Mouse (Mus musculus): Measurements from ENCODE around the gene Prp2. TPM values are rescaled to one million over a fixed set of nuclear protein-coding genes. Genes with fewer than 3 reads are reported as not detected.

The Prp2 gene
- not detected in 2 replicates for polyA plus RNA-seq (2015; fragmentation: Nextera tagmentation; extraction: Ambion mirVana)

GRCm38 (mm10) chr6:132595613-132596012 is at the start of gene Prp2:
Prp2 (plus strand) TSS chr6:132595913.

DNA sequence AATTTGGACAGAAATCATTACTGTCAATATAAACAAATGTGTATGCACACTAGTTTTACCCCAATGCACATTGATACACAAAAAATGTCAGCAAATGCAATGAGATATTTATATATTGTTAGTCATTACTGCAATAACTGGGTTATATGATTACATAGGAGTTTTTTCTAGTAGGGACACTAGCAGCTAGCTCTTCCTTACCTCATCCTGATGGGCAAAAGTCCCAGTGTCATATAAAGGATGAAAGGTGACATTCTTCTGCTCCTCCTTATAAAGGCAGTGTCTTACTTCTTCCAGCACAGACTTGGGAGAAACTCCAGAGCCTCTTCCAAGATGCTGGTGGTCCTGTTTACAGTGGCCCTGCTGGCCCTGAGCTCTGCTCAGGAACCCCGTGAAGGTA is 26.2 kb upstream of the Prp2 start, which contains the start of gene Prh1:
TSS of gene Prh1 (plus strand) at position 301 of the 400 bp plus-strand sequence.

Other genes with a start within 250 kb of the Prp2 start
- gene Gm8882, start 231.8 kb upstream of the Prp2 start, polyA plus RNA-seq (2015; fragmentation: Nextera tagmentation; extraction: Ambion mirVana), result not detected in 2 replicates
- gene Prh1, start 26.1 kb upstream of the Prp2 start, polyA plus RNA-seq (2015; fragmentation: Nextera tagmentation; extraction: Ambion mirVana), result not detected in 2 replicates
- not detected in 2 replicates for gene A630073D07Rik, start 55.6 kb downstream of the Prp2 start, polyA plus RNA-seq (2015; fragmentation: Nextera tagmentation; extraction: Ambion mirVana)
- gene Tas2r120, start 61.0 kb downstream of the Prp2 start, polyA plus RNA-seq (2015; fragmentation: Nextera tagmentation; extraction: Ambion mirVana), result not detected in 2 replicates
- not detected in 2 replicates for gene Tas2r121, start 105.1 kb downstream of the Prp2 start, polyA plus RNA-seq (2015; fragmentation: Nextera tagmentation; extraction: Ambion mirVana)
- not detected in 2 replicates for gene Tas2r122, start 116.0 kb downstream of the Prp2 start, polyA plus RNA-seq (2015; fragmentation: Nextera tagmentation; extraction: Ambion mirVana)
- not detected in 2 replicates for gene Tas2r115, start 142.1 kb downstream of the Prp2 start, polyA plus RNA-seq (2015; fragmentation: Nextera tagmentation; extraction: Ambion mirVana)
- gene Tas2r124, start 158.8 kb downstream of the Prp2 start, polyA plus RNA-seq (2015; fragmentation: Nextera tagmentation; extraction: Ambion mirVana), result not detected in 2 replicates
- gene Tas2r102, start 166.2 kb downstream of the Prp2 start, polyA plus RNA-seq (2015; fragmentation: Nextera tagmentation; extraction: Ambion mirVana), result not detected in 2 replicates
- not detected in 2 replicates for gene Tas2r136, start 182.2 kb downstream of the Prp2 start, polyA plus RNA-seq (2015; fragmentation: Nextera tagmentation; extraction: Ambion mirVana)
- not detected in 2 replicates for gene Tas2r117, start 206.9 kb downstream of the Prp2 start, polyA plus RNA-seq (2015; fragmentation: Nextera tagmentation; extraction: Ambion mirVana)